Mouse (Mus musculus) MEL (cell line): ENCODE measurements around the gene Vsig10. TPM values are rescaled to one million over a fixed set of nuclear protein-coding genes. Genes with fewer than 3 reads are reported as not detected.

Experiments used
- DNase-seq: peaks from one replicate; pipeline ENCODE4 v3.0.0; 2011; ENCODE audit warnings: low read depth, low spot score
- H3K27ac ChIP-seq: 2 replicates; pipeline ENCODE4 v1.5.1; 2012; ENCODE audit warnings: low read depth, mild to moderate bottlenecking, control low read depth, low read length, moderate library complexity; ENCODE audit not compliant: control insufficient read depth
- H3K27me3 ChIP-seq, 2 experiments: fragments of 150-350 bp in 1 of 2; sonication (generic) in 1 of 2; 2 replicates each; pipeline ENCODE4 v1.6.1; 2012; ENCODE audit warnings: low read length in 2 of 2, mild to moderate bottlenecking in 2 of 2, improper control_type of control experiment in 1 of 2, moderate library complexity in 1 of 2; ENCODE audit not compliant: insufficient read depth in 2 of 2, control insufficient read depth in 1 of 2
- H3K36me3 ChIP-seq, 2 experiments: 2 replicates each; pipeline ENCODE4 v1.6.1; 2012 to 2014; ENCODE audit warnings: low read length in 2 of 2, improper control_type of control experiment in 1 of 2, inconsistent platforms in 1 of 2, mild to moderate bottlenecking in 1 of 2; ENCODE audit not compliant: insufficient read depth in 2 of 2, control insufficient read depth in 1 of 2
- H3K4me1 ChIP-seq, 2 experiments: fragments of 150-350 bp in 1 of 2; sonication (generic) in 1 of 2; 2 replicates each; pipeline ENCODE4 v1.6.1; 2012; ENCODE audit warnings: low read length in 2 of 2, improper control_type of control experiment in 1 of 2, mild to moderate bottlenecking in 1 of 2; ENCODE audit not compliant: insufficient read depth in 2 of 2, control insufficient read depth in 1 of 2
- H3K4me3 ChIP-seq, 2 experiments: fragments of 150-350 bp in 1 of 2; sonication (generic) in 1 of 2; 2 replicates each; pipeline ENCODE4 v1.5.1; 2012; ENCODE audit warnings: low read depth in 2 of 2, low read length in 2 of 2, mild to moderate bottlenecking in 2 of 2, moderate library complexity in 2 of 2, control low read depth in 1 of 2, improper control_type of control experiment in 1 of 2; ENCODE audit not compliant: control insufficient read depth in 1 of 2, insufficient read depth in 1 of 2
- H3K79me2 ChIP-seq: 2 replicates; pipeline ENCODE4 v1.6.1; 2012; ENCODE audit warnings: mild to moderate bottlenecking, low read length, moderate library complexity; ENCODE audit not compliant: control insufficient read depth, poor library complexity, insufficient read depth
- H3K9ac ChIP-seq: 2 replicates; pipeline ENCODE4 v1.6.1; 2012; ENCODE audit warnings: low read depth, mild to moderate bottlenecking, control low read depth, low read length, moderate library complexity; ENCODE audit not compliant: control insufficient read depth, poor library complexity, severe bottlenecking
- H3K9me3 ChIP-seq: fragments of 150-350 bp; sonication (generic); replicated peaks from 2 replicates; pipeline ENCODE4 v1.6.1; 2012; ENCODE audit warnings: mild to moderate bottlenecking, low read length, improper control_type of control experiment, moderate library complexity; ENCODE audit not compliant: insufficient read depth
- BHLHE40 ChIP-seq: IDR thresholded peaks from 2 replicates; pipeline ENCODE4 v1.6.1; 2012; ENCODE audit warnings: low read depth, mild to moderate bottlenecking, inconsistent platforms, low read length, improper control_type of control experiment, borderline replicate concordance
- CTCF ChIP-seq, 3 experiments: IDR thresholded peaks in 2 of 3; conservative IDR thresholded peaks in 1 of 3; 2 replicates each; pipeline ENCODE4 v1.5.1; 2011 to 2012; ENCODE audit warnings: low read length in 3 of 3, low read depth in 2 of 3, mild to moderate bottlenecking in 2 of 3, improper control_type of control experiment in 1 of 3, inconsistent platforms in 1 of 3, mixed read lengths in 1 of 3, moderate library complexity in 1 of 3; ENCODE audit not compliant: control insufficient read depth in 1 of 3, insufficient read depth in 1 of 3, poor library complexity in 1 of 3, severe bottlenecking in 1 of 3
- EP300 ChIP-seq, 2 experiments: IDR thresholded peaks; 2 replicates each; pipeline ENCODE4 v1.6.1; 2011; ENCODE audit warnings: improper control_type of control experiment in 2 of 2, low read length in 2 of 2, low read depth in 1 of 2, mild to moderate bottlenecking in 1 of 2
- GABPA ChIP-seq: IDR thresholded peaks from 2 replicates; pipeline ENCODE4 v1.6.1; 2012; ENCODE audit warnings: low read depth, mild to moderate bottlenecking, inconsistent platforms, low read length, improper control_type of control experiment, moderate library complexity
- JUND ChIP-seq: IDR thresholded peaks from 2 replicates; pipeline ENCODE4 v1.6.1; 2011; ENCODE audit warnings: low read depth, mild to moderate bottlenecking, improper control_type of control experiment, low read length
- MAFK ChIP-seq: IDR thresholded peaks from 2 replicates; pipeline ENCODE4 v1.6.1; 2011; ENCODE audit warnings: low read depth, mild to moderate bottlenecking, low read length, improper control_type of control experiment, borderline replicate concordance
- MAX ChIP-seq: IDR thresholded peaks from 2 replicates; pipeline ENCODE4 v1.6.1; 2011; ENCODE audit warnings: low read length, improper control_type of control experiment
- MAZ ChIP-seq: IDR thresholded peaks from 2 replicates; pipeline ENCODE4 v1.6.1; 2012; ENCODE audit warnings: low read depth, mild to moderate bottlenecking, inconsistent platforms, low read length, improper control_type of control experiment
- MEF2A ChIP-seq: IDR thresholded peaks from 2 replicates; pipeline ENCODE4 v1.6.1; 2014; ENCODE audit warnings: low read depth, mild to moderate bottlenecking, inconsistent platforms, low read length, improper control_type of control experiment; ENCODE audit not compliant: poor library complexity, insufficient replicate concordance, severe bottlenecking; ENCODE audit errors: extremely low read depth
- MYB ChIP-seq: IDR thresholded peaks from 2 replicates; pipeline ENCODE4 v1.6.1; 2011; ENCODE audit warnings: mild to moderate bottlenecking, low read depth, low read length, improper control_type of control experiment
- NELFE ChIP-seq: IDR thresholded peaks from 2 replicates; pipeline ENCODE4 v1.6.1; 2011; ENCODE audit warnings: low read depth, low read length, improper control_type of control experiment
- NRF1 ChIP-seq: IDR thresholded peaks from 2 replicates; pipeline ENCODE4 v1.6.1; 2014; ENCODE audit warnings: low read depth, mild to moderate bottlenecking, inconsistent platforms, low read length, improper control_type of control experiment, moderate library complexity; ENCODE audit not compliant: poor library complexity, insufficient read depth, severe bottlenecking
- POLR2AphosphoS2 ChIP-seq: IDR thresholded peaks from 2 replicates; pipeline ENCODE4 v1.6.1; 2011; ENCODE audit warnings: low read length, improper control_type of control experiment
- POLR2AphosphoS5 ChIP-seq: IDR thresholded peaks from 2 replicates; pipeline ENCODE4 v1.6.1; 2012; ENCODE audit warnings: low read depth, borderline replicate concordance, mild to moderate bottlenecking, inconsistent platforms, low read length, moderate library complexity, mixed read lengths
- RAD21 ChIP-seq: IDR thresholded peaks from 2 replicates; pipeline ENCODE4 v1.6.1; 2011; ENCODE audit warnings: mild to moderate bottlenecking, low read depth, low read length, improper control_type of control experiment
- RCOR1 ChIP-seq: IDR thresholded peaks from 2 replicates; pipeline ENCODE4 v1.6.1; 2012; ENCODE audit warnings: low read depth, mild to moderate bottlenecking, inconsistent platforms, low read length, improper control_type of control experiment
- TAL1 ChIP-seq: IDR thresholded peaks from 2 replicates; pipeline ENCODE4 v1.6.1; 2012; ENCODE audit warnings: mild to moderate bottlenecking, inconsistent platforms, low read length, moderate library complexity, mixed read lengths
- USF1 ChIP-seq: IDR thresholded peaks from 2 replicates; pipeline ENCODE4 v1.6.1; 2014; ENCODE audit warnings: low read depth, mild to moderate bottlenecking, inconsistent platforms, low read length, improper control_type of control experiment, moderate library complexity
- ZKSCAN1 ChIP-seq: IDR thresholded peaks from 2 replicates; pipeline ENCODE4 v1.6.1; 2012; ENCODE audit warnings: low read depth, mild to moderate bottlenecking, inconsistent platforms, low read length, improper control_type of control experiment, moderate library complexity
- ZMIZ1 ChIP-seq: IDR thresholded peaks from 2 replicates; pipeline ENCODE4 v1.6.1; 2012; ENCODE audit warnings: low read depth, mild to moderate bottlenecking, inconsistent platforms, low read length, improper control_type of control experiment, moderate library complexity
- ZNF384 ChIP-seq: IDR thresholded peaks from 2 replicates; pipeline ENCODE4 v1.6.1; 2012; ENCODE audit warnings: low read depth, mild to moderate bottlenecking, inconsistent platforms, low read length, improper control_type of control experiment
- polyA plus RNA-seq, 2 experiments: library from polyadenylated mRNA; stranded (reverse) in 1 of 2; unstranded in 1 of 2; fragments of >175 nt in 1 of 2; fragments of >200 nt in 1 of 2; gene quantifications; 2 replicates each; pipeline versions ENCODE4 v1.2.1 to v1.2.4; 2012; ENCODE audit warnings: low replicate concordance in 2 of 2, low read depth in 1 of 2; ENCODE audit not compliant: insufficient read length in 2 of 2, insufficient read depth in 1 of 2, missing spikeins in 1 of 2
- total RNA-seq: library from RNA; depleted of rRNA; stranded (reverse); fragments of 300-350 nt; gene quantifications from 2 replicates; pipeline ENCODE4 v1.2.3, GENCODE M21; 2012

The Vsig10 gene
- total and polyA plus RNA-seq, 3 experiments: 5.3 to 8.9 TPM; not detected in 1

DNA sequence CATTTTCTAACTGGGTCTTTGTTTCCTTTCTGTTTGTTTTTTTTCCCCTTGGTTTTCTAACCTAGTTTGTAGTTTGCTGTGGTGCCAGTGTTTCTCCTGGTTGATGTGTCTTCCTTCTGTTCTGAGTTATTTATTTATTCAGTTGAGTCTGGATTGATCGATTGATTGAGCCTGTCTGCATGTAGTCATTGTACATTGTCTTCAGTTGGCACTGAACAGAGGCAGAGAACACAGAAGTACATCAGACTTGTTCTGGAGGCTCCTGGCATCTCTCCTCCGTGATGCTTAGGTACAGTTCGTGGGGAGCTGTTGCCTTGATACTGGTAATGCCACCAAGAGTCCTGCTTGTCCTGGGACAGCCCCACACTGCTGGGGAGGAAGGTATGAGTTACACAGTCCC, 45.9 kb downstream of the Vsig10 start:
- no peak for TF ChIP-seq MAX
- TF ChIP-seq POLR2AphosphoS5: no peak
- no peak for TF ChIP-seq MAZ
- TF ChIP-seq NELFE: no peak
- TF ChIP-seq MAFK: no peak
- TF ChIP-seq TAL1: no peak
- no peak for TF ChIP-seq RCOR1
- no peak for TF ChIP-seq CTCF (IDR thresholded peaks at IDR 0.05 in 2 of 3, conservative IDR thresholded peaks at IDR 0.05 in 1 of 3; ENCODE audit: control insufficient read depth in 1 of 3, insufficient read depth in 1 of 3, low read depth in 2 of 3, low read length in 3 of 3, poor library complexity in 1 of 3, severe bottlenecking in 1 of 3)
- no peak for TF ChIP-seq ZMIZ1
- TF ChIP-seq RAD21: no peak
- TF ChIP-seq POLR2AphosphoS2: no peak
- no peak for TF ChIP-seq USF1
- no peak for TF ChIP-seq EP300 (IDR thresholded peaks at IDR 0.05; ENCODE audit: low read depth in 1 of 2, low read length in 2 of 2)
- no peak for TF ChIP-seq BHLHE40
- TF ChIP-seq MEF2A: no peak
- no peak for TF ChIP-seq NRF1
- TF ChIP-seq ZNF384: no peak
- no peak for TF ChIP-seq JUND
- TF ChIP-seq GABPA: no peak
- H3K36me3 ChIP-seq: peaks cover 4 to 11% of the 10 kb centered on the region in 2 experiments; a peak in 3 of 4 replicates
- DNase-seq: no peak
- H3K4me1 ChIP-seq: peaks cover 10 to 22% of the 10 kb centered on the region in 2 experiments
- no peak overlapping the region for H3K27ac ChIP-seq
- H3K4me3 ChIP-seq: no peak overlapping the region
- H3K79me2 ChIP-seq: no peaks in the 10 kb centered on the region
- H3K9ac ChIP-seq: no peak overlapping the region
- H3K27me3 ChIP-seq: no peaks in the 10 kb centered on the region
- no peaks in the 10 kb centered on the region for H3K9me3 ChIP-seq

- no peaks in the 10 kb centered on the region for H3K79me2 ChIP-seq
- H3K9ac ChIP-seq: no peak overlapping the region
- TF ChIP-seq ZKSCAN1 (no peak), MYB (no peak), GABPA (no peak), EP300 (IDR thresholded peaks at IDR 0.05; ENCODE audit: low read depth in 1 of 2, low read length in 2 of 2) (no peak), CTCF (IDR thresholded peaks at IDR 0.05 in 2 of 3, conservative IDR thresholded peaks at IDR 0.05 in 1 of 3; ENCODE audit: control insufficient read depth in 1 of 3, insufficient read depth in 1 of 3, low read depth in 2 of 3, low read length in 3 of 3, poor library complexity in 1 of 3, severe bottlenecking in 1 of 3) (no peak), RAD21 (no peak)
- TF ChIP-seq, all 39 proteins: peak for 0
- H3K27me3 ChIP-seq: no peaks in the 10 kb centered on the region
- H3K9me3 ChIP-seq: no peaks in the 10 kb centered on the region
- H3K27ac ChIP-seq: no peak overlapping the region
- H3K36me3 ChIP-seq: peaks cover 3 to 4% of the 10 kb centered on the region in 2 experiments; a peak in 3 of 4 replicates
- H3K4me1 ChIP-seq: peaks cover 7 to 12% of the 10 kb centered on the region in 2 experiments
- no peak for DNase-seq
- no peak overlapping the region for H3K4me3 ChIP-seq
Observed at GRCm38 (mm10) chr5:117365904-117366561, 47.1 kb downstream of the Vsig10 start.
